Mouse (Mus musculus): ENCODE results near the gene Tnfrsf14.

The Tnfrsf14 gene

DNA sequence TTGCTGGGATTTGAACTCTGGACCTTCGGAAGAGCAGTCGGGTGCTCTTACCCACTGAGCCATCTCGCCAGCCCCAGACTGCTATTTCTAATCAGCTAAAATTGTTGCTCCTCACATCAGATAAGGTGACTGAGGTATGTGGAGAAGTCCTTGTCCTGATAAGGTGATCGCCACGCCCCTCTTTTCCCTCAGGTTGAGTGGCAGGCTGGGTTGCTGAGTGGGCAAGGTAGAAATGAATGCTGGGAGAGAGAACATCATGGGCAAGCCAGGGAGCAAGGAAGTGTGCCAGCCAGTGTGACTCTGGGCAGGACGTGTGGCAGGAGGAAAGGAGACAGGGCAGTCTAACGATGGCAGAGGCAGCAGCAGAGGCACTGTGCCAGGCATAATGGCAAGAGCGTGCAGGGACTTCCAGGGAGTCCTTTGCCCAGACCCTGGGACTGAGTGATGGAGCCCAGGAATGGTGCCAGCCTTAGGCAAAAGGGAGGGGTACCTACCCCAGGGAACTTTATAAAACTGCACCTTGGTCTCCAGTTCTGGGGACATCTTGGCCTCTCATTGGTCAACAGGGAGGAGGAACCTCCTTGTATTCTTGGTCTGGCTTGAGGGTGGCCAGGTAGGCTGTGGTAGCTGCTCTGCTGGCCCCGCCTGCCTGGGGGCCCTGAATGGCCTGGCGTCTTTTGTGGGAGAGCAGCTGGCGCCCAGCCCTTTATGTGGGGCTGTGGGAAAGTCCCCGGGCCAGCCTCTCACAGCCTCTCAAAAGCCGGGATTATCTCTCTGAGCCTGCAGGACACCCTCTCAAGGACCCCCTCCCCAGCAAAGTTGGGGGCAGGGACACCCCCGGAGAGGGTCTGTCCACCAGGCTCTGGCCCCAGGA is 19.9 kb upstream of the Tnfrsf14 start:
- no peak for DNase-seq

DNA sequence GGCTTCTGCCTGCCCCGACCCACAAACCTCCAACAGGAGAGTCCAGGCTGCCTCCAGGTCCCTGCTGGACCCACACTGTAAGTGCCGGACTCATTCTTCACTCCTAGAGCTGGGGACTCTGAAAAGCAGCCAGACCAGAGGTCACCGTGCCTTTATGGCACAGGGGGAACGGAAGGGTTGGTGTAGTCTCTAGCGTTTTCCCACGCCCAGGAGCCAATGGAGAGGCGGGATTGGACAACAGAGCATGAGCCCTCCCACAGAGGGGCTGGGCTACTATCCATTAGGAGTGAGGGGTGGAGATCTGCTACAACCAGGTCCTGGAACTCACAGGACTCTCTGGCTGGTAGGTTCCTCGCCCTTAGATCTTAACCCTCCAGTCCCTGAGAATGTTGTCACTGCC is 18.0 kb upstream of the Tnfrsf14 start:
- DNase-seq = peak; percentile 89

DNA sequence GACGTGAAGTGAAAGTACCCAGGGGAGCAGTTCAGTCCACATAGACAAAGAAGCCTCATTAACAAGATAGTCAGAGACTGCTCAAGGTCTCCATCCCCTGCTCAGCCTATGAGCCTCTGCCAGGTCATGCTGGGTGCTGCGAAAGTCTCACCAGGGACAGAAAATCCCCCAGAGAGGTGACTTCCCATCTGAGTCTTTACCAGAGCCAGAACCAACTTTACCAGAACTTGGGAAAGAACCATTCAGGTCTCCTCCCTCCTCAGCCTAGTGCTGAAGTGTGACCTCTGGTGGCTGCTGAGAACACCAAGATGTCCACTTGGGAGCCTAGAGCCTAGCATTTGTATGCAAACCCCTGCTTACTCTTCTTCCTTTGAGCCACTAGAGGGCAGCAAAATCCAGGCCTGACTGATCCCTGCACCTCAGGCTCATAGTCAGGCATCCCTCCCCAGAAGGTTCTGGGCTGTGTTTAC is 15.8 kb upstream of the Tnfrsf14 start:
- DNase-seq = peak; percentile 91

DNA sequence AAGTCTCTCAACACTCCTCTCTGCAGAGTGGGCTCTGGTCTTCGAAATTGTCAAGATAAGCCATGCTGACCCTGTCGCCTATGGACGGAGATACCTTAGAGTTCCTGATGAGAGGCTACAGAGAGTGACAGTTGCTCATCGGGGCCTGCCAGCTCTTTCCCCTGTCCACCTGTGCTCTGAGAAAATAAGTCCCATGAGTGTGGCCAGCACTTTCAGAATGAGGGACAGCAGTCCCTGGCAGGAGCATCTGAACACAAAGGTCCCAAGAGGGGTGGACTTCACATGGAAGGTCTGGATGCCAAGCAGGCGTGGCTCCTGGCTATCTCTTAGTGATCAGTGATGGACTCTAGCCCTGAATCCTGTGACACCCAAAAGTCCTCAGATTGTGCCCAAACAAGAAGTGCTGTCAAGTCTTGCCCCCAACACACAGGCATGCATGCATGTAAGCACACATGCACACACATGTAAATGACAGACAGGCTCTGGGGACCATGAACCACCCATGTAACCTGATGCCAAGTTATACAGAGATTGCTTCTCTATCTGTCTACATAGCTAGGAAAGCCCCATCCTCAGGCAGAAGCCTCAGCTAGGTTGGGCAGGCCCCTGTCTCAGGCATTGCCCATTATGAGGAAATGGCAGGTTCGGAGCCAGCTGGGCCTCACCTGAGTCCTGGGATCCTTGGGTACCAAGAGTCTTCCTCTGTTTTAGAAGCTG is 15.1 kb upstream of the Tnfrsf14 start:
- no peak for DNase-seq

DNA sequence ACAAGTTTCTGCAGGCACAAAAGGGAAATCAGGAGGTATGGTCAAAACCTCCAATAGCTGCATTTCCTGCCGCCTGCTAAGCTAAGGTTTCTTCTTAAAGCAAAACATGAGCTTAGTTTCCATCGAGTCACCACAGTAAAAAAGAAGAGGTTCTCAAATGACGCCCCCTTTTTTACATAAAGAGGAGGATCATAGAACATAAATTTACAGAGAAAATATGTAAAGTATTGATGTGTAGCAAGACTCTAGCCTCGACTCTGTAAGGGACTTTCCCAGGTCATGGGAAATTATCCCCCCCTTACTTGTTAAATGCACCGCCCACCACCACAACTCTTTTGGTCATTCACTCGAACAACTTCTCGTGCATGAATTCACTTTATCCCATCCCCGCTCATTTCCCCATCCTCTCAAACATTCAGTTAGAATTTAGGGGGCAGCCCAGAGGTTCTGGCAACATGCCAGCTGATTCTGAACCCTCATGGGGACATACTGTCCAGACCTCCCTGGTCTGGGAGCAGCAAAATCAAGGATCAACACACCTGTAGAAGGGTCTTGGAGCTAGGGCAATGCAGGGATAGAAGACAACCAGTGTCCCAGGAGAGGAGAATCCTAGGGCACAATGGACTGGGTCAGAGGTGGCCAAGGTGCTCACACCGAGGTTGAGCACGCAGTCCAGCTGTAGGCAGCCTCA is 14.4 kb upstream of the Tnfrsf14 start:
- DNase-seq = no peak

DNA sequence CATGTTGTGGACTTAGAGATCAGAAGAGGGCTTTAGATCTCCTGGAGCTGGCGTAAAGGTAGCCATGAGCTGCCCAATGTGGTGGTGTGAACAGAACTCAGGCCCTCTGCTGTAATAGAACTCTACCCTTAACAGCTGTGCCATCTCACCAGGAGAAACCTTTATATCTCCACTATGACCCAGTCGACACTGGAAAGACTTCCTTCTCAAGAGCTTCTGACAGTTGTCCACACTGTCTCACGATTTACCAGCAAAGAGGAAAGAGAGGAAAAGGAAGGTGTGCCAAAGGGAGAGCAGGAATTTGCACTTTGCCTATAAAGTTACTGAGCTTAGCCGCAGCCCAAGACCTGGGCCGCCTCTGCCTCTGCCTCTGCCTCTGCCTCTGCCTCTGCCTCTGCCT is 13.5 kb upstream of the Tnfrsf14 start:
- DNase-seq = no peak

DNA sequence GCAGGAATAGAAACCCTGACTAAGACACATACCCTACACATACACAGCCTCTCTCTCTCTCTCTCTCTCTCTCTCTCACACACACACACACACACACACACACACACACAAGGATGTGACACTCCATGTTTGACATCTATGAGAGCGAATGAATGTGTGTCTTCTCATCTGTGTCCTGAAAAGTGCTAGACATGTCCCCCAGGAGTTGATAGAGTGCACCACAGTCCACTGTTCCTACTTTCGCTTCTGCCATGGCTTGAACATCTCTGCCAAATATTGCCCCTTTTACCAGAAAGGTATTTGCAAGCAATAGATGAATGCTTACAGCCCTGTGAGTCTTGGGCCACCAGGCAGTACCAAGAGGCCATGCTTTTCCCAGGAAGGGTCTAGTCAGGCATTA is 11.8 kb upstream of the Tnfrsf14 start:
- DNase-seq = no peak

DNA sequence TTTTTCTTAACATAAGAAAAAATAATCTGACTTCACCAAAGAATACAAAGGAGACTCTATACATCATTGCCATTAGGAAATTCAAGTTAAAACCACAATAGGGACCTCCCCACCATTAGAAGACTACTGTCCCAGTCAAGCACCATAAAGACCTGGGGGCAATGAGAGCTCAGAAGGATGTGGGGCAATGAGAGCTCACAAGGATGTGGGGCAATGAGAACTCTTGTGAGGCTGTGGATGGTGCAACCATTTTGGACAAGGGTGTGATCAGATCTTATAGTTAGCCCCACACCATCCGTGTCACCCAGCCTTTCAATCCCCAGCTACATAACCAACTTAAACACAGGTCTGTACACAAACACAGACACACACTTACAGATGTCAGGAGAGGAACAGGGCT is 9.4 kb upstream of the Tnfrsf14 start:
- no peak for DNase-seq

DNA sequence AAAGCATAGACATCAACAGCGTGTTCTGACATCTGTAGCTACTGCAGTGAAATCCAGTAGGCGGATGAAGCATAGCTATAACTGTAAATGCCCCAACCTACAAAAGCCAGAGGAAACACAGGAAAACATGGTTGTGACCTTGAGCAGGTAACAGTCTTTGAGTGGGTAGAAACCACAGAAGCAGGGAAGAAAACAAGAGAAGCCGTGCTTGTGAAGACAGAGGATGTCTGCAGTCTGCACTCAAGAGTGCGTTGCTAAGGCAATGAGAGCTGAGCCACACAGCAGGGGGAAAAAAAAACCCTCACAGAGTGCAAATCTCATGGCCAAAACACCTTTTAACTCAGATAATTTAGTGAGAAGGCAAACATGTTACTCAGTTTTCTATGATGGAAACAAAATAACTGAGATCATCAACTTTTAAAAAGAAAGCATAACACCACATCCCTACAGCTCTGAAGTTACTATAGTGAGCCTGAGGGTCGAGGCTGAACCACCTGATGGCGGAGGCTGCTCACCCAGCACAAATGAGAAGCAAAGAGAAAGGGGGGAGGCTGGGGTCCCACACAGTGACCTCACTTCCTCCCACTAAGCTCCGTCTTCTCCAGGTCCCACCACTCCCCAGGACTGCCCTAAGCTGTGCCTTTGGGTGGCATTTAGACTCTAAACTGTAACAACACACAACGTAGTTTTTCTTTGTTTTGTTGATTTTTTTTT is 8.3 kb upstream of the Tnfrsf14 start:
- no peak for DNase-seq

DNA sequence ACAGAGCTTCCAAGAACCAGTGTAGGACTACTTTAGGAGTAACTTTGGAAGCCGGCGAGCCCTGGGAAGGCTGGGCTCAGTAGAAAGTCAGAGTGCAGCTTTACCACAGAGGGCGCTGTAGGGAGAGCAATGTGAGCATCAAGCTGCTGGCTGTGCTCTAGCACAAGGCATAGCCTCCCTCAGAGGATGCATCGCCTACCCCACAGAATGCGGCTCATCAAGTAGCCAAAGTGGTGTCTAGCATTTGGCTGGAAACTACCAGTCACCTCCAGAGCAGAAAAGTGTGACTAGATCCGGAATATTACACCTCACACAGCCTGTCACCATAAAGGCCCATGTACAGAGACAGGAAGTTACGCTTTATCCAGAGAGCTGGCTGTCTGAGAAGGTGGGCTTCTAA is 7.4 kb upstream of the Tnfrsf14 start:
- no peak for DNase-seq

DNA sequence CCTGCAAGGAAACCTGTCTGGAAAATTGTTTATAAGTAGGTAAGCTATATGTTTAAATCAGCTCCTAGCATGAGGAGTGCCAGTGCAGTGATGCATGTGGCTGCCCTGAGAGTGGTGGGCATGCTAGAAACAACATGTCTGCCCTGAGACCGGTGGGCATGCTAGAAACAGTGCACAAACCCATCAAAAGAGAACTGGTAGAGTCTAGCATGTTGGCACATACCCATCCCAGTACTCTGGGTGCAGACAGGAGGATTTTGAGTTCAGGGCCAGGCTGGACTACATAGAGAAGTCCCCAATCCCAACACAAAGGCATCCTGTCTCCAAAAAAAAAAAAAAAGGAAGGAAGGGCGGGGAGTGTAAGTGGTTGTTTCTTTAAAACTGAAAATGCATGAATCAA is 6.4 kb upstream of the Tnfrsf14 start:
- DNase-seq = no peak

DNA sequence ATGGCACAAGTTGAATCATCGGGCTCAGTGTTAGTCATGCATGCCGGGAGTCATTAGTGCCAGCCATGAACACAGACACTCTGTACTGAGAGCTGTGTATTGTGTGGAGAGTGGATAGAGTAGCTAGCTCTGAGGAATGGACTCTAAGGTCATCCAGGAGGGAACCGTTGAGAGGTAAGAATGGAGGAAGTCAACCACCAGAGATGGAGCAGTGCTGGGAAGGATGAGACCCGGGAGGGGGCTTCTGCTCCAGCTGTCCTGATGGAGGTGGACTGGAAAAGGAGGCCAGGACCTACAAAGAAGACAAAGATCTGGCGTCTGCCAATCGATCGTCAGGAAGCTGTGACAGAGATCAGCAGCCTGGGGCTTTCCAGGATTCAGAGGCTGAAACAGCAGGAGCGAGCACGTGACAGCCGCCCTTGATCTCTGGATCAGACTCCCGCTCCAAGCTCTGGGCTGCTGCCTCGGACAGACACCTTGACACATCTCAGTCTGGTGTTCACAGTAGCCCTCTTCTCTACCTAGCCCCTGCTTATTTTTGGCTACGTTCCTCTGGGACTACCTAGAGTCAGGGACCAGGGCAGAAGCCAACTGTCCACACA is 5.0 kb upstream of the Tnfrsf14 start:
- no peak for DNase-seq

DNA sequence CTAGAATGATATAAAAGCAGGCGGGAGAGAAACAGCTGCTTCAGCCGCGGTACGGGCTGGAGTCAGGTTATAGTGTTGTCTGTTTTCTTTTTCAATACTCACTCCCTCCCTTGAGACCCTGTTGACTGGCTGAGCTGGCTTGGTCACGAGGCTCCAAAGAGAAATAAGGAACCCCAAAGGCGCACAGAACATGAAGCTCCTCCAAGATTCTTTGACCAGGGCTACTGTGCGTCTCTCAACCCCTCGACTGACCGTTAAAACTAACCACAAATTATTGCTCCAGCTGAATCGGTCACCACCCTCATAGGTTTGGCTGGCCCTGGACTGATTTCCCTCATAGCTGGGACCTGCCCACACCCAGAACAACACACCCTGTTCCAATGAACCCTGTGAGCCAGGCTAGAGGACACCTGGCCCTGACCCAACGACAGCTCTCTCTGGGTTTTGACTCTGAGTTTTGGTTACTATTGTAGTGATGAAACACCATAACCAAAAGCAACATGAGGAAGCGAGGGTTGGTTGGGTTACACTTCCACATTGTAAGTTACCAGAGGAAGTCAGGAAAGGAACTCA is 811 bp upstream of the Tnfrsf14 start:
- peak; percentile 40 for DNase-seq

DNA sequence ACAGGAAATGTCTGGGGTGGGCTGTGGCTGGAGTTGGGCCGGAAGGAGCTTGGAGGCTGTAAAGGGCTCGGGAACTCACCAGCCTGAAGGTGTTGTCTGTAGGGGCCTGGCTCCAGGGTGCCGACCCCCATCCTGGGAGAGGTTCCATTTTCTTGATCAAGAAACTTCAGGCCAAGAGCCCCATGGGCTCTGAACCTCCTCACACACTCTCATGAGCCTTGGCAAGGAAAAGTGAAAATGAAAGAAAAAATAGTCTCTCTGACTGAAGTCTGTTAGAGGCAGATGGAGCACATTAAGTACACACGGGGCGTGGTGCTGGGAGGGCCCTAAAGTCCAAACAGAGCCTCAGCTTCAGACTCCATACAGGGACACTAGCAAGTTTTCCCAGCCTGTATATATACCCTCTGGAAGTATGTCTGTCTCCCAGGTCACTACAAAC is 445 bp downstream of the Tnfrsf14 start:
- DNase-seq = peak; percentile 49

DNA sequence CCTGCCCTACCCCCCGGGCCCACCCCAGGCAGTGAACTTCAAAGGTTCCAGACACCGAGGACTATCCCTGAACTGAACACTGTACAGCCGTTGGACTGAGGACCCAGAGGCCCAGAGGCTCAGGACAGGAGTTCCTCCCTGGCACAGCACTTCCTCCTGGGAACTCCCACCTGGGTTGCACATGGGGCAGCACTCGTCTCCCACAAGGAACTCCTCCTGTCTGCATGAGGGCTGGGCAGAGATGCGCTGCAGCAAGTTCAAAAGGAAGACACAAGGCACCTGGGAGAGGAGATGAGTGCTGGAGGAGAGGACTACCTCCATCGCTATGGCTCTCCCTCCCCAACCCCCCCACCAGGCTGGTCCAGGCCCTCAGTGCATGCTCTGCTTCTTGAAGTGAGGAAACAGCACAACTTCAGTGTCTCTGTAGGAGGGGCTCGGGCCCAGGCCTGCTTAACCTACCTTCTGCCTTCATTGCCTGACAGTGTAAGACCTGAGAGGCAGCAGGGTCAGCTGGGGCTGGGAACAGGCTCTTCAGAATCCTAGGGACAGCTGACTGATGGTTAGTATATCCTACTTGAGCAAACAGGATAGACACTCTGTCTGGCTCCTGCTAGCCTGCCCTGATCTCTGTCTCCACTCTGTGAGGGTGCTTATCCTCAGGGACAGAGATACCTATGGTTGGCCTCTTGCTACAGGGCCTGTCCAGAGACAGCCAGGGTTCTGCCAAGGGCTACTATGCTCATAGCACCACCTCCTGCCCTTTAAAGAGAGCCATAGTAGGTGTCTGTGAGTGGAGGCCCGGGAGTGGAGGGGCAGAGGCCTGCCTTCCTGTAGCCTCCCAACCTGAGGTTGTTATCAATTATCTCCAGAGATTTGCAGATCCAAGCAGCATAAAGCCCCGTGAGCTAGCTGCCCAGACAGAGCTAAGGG is 1.1 kb downstream of the Tnfrsf14 start:
- DNase-seq = no peak

DNA sequence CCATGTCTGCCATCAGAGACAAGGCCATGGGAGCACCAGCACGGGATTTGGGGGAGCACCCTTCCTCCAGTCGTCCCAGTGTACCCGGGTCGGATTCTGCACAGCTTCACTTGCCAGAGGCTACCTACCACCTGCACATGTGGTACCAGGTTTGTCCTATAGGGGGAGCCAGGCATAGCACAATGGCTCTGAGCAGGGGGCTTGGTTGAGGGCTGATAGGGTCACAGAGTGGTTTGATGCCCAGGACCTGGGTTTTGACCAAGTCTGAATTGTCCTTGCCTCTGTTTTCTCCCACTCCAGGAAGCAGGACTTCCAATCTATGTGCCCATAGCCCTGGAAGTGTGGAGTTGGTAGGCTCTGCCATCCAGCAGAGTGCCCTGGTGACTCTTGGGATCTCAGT is 3.0 kb downstream of the Tnfrsf14 start:
- no peak for DNase-seq

DNA sequence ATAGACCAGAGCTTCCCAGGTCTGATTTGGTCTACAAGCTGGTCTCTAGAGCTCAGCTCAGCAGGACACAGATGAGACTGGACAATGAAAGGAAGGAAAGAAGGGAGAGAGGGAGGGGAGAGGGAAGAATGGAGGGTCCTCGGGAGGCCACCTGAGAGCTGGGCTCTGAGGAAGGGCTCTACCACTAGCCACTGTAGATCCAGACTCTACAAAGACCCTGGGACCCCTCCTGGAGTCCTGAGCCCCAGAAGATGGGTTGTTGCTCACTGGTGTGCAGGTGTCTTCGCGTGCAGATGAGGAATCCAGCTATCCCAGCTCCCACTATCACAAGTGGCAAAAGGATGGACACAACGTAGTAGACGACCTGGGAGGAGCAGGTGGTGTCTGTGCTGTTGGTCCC is 5.4 kb downstream of the Tnfrsf14 start:
- DNase-seq = no peak

DNA sequence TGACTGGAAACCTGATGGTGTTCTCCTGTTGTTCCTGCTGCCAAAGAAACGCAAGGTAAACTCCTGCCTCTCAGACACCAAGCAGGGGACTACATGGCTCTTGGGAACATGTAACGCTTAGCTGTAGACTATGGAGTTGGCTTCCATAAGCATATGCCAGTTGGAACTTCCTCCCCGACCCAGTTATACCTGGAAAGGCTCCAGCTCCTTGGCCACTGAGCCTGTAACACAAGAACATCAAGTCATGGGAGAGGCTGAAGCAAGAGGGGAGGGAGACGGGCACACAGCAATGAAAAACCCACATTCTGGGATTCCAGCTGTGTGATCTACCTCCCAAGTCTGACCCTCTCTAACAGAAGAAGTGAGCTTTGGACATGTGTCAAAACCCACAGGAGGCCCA is 6.1 kb downstream of the Tnfrsf14 start:
- DNase-seq = no peak

DNA sequence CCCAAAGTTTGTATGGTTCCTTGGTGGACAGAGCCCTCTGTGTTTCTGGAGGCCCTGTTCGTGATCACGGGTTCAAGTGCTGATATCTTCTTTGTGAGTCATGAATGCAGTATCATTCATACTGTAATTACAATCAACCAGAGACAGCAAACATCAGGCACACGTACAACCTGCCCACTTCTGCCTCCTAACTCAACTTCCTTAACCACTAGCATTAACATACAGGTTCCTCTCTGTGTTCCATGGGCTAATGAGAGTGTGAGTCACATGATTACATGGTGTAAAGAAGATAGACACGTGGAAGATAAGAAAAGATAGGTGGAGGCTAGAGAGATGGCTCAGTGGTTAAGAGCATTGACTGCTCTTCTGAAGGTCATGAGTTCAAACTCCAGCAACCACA is 11.7 kb downstream of the Tnfrsf14 start:
- no peak for DNase-seq

DNA sequence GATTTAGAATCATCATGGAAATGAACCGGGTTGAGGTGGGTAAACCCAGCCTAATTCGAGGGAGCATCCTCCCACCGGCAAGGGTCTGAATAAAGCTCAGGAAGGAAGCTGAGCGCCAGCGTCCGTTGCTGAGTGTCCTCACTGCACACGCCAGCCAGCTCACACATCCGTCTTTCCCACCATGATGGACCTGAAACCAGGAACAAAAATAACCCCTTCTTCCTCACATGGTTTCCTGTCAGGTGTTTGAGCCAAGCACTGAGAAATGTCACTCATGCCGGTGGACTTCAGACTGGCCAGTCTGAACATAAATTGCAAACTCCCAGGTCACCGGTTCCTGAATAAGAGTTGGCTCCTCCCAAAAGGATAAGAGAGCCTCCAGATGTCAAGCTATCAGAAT is 13.1 kb downstream of the Tnfrsf14 start:
- DNase-seq = peak; percentile 49

DNA sequence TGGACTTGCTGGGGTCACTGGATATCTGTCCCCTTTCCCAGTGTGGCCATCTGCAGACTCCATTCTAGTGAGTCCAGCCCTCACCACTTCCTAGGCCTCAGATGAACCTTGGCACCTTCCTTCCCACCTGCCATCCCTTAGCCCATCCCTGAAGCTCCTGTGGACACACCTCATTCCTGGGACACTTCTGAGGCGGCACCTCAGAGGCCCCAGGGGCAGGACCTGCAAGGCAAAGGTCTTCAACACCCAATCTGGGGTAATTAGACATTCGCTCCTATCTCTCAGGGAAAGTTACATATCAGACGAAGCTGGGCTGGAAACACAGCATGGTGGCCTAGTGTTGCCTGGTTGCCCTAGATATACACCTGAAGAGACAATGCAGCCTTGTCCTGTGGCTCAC is 13.7 kb downstream of the Tnfrsf14 start:
- peak; percentile 72 for DNase-seq

Measured in kidney, adult 9 months (tissue).